Mouse (Mus musculus): Measurements from ENCODE around the gene Ctnna3. TPM values are rescaled to one million over a fixed set of nuclear protein-coding genes. Genes with fewer than 3 reads are reported as not detected.

The Ctnna3 gene
- polyA plus RNA-seq, 2 experiments: 0.03 TPM; not detected in 1

DNA sequence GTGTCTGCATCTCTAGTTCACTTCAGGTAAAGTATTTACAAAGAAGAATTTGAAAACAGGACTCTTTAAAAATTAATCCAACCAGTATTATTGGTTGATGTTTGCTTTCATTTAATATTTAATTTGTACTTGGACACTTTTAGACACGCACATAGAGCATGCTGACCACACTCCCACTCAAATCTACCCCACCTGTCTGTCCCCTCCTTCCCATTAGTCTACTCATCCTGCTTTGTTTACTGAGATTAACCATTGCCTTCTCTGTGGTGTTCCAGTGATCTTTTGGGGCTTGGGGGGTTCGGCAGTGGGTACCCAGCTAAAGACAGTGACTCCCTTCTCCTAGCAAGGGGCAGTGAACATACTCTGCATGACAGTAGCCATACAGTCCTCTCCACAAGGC lies 1446.6 kb downstream of the Ctnna3 start:
- no peak overlapping the region for H3K4me3 ChIP-seq (ENCODE audit: insufficient read depth in 1 of 2, low read depth in 2 of 2, low read length in 2 of 2)
- no peaks in the 10 kb centered on the region for H3K27me3 ChIP-seq (ENCODE audit: control insufficient read depth, insufficient read depth, low read length)
- ATAC-seq (ENCODE audit: insufficient read depth): no peak
- no peak overlapping the region for H3K27ac ChIP-seq
- no peaks in the 10 kb centered on the region for H3K9me3 ChIP-seq (ENCODE audit: control insufficient read depth, low read length)
- no peak overlapping the region for H3K4me2 ChIP-seq (ENCODE audit: low read depth)
- no peaks in the 10 kb centered on the region for H3K4me1 ChIP-seq (replicated peaks; ENCODE audit: control insufficient read depth in 2 of 2, insufficient read depth in 2 of 2, low read length in 1 of 2)
- no peak for DNase-seq (ENCODE audit: low read depth in 3 of 3, low spot score in 3 of 3)
- WGBS (ENCODE audit: insufficient replicate concordance): 31% methylated on average over 2 of the region's 2 CpGs
- no peak for TF ChIP-seq EP300 (IDR thresholded peaks at IDR 0.05; ENCODE audit: low read depth)
- no peak for TF ChIP-seq CTCF (IDR thresholded peaks at IDR 0.05; ENCODE audit: low read depth)
- no peak overlapping the region for H3K9ac ChIP-seq (replicated peaks)
- no peaks in the 10 kb centered on the region for H3K36me3 ChIP-seq (replicated peaks; ENCODE audit: control insufficient read depth, insufficient read depth, low read depth)

DNA sequence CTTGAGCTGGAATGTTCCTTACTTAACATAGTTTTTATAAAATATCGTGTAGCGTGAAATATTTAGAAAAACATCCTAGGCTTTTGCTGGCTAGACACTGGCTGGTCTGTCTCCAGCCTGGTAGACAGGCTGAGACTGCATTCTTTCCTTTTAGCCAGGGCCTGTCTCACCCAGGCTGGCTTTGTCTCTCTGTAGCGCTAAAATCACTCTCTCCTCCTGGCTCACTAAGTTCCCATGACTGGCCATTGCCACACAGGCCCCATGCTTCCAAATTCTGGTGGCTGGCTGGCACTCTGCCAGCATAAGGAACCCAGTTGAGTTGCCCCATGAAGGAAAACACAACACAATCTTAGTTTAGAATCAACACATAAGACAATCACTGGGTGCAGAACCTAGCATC lies 1450.0 kb downstream of the Ctnna3 start:
- no peak for TF ChIP-seq CTCF (IDR thresholded peaks at IDR 0.05; ENCODE audit: low read depth)
- TF ChIP-seq EP300 (IDR thresholded peaks at IDR 0.05; ENCODE audit: low read depth): no peak
- no peak overlapping the region for H3K4me3 ChIP-seq (ENCODE audit: insufficient read depth in 1 of 2, low read depth in 2 of 2, low read length in 2 of 2)
- no peak overlapping the region for H3K4me2 ChIP-seq (ENCODE audit: low read depth)
- H3K27ac ChIP-seq: no peak overlapping the region
- no peaks in the 10 kb centered on the region for H3K36me3 ChIP-seq (replicated peaks; ENCODE audit: control insufficient read depth, insufficient read depth, low read depth)
- no peaks in the 10 kb centered on the region for H3K4me1 ChIP-seq (replicated peaks; ENCODE audit: control insufficient read depth in 2 of 2, insufficient read depth in 2 of 2, low read length in 1 of 2)
- H3K9ac ChIP-seq (replicated peaks): no peak overlapping the region
- 58% methylated on average over 3 of the region's 3 CpGs for WGBS (ENCODE audit: insufficient replicate concordance)
- no peaks in the 10 kb centered on the region for H3K9me3 ChIP-seq (ENCODE audit: control insufficient read depth, low read length)
- no peak for DNase-seq (ENCODE audit: low read depth in 3 of 3, low spot score in 3 of 3)
- ATAC-seq (ENCODE audit: insufficient read depth): no peak
- H3K27me3 ChIP-seq (ENCODE audit: control insufficient read depth, insufficient read depth, low read length): no peaks in the 10 kb centered on the region

DNA sequence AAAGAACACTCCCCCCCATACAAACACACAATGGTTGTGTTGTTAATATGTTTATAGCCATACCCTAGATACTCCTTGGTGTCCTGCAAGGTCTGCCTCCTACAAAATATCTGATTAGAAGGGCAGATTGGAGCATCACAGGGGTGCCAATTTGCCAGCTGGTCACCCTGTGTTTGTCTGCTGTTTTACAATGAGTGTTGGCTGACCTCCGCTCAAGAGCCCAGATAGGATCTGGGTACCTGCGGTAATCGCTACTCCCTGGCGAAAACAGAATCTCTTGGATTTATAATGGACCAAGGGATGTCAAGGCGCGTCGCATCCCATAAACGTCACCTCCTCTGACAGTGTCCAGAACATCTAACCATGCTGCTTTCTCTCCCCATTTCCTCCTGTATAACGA lies 1457.0 kb downstream of the Ctnna3 start:
- Histone ChIP-seq H3K4me2 (ENCODE audit: low read depth) (no peak overlapping the region), H3K9ac (replicated peaks) (no peak overlapping the region), H3K4me1 (replicated peaks; ENCODE audit: control insufficient read depth in 2 of 2, insufficient read depth in 2 of 2, low read length in 1 of 2) (no peaks in the 10 kb centered on the region), H3K4me3 (ENCODE audit: insufficient read depth in 1 of 2, low read depth in 2 of 2, low read length in 2 of 2) (no peak overlapping the region), H3K36me3 (replicated peaks; ENCODE audit: control insufficient read depth, insufficient read depth, low read depth) (no peaks in the 10 kb centered on the region), H3K27ac (no peak overlapping the region), H3K9me3 (ENCODE audit: control insufficient read depth, low read length) (no peaks in the 10 kb centered on the region), H3K27me3 (ENCODE audit: control insufficient read depth, insufficient read depth, low read length) (no peaks in the 10 kb centered on the region)
- ATAC-seq (ENCODE audit: insufficient read depth) (no peak), DNase-seq (ENCODE audit: low read depth in 3 of 3, low spot score in 3 of 3) (no peak)
- TF ChIP-seq EP300 (IDR thresholded peaks at IDR 0.05; ENCODE audit: low read depth) (no peak), CTCF (IDR thresholded peaks at IDR 0.05; ENCODE audit: low read depth) (no peak)
- WGBS (ENCODE audit: insufficient replicate concordance): 74% methylated on average over 9 of the region's 9 CpGs

DNA sequence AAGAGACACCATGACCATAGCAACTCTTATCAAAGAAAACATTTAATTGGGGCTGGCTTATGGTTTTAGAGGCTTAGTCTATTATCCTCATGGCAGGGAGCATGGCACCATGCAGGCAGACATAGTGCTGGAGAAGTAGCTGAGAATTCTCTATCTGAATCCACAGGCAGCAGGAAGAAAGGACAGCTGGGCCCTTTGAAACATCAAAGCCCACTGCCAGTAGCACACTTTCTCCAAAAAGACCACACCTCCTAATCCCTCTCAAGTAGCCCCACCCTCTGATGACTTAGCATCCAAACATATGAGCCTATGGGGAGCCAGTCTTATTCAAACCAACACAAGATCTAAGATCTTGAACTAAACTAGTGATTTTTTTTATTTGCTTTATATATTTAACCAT lies 1462.6 kb downstream of the Ctnna3 start:
- Histone ChIP-seq H3K27me3 (ENCODE audit: control insufficient read depth, insufficient read depth, low read length) (no peaks in the 10 kb centered on the region), H3K27ac (no peak overlapping the region), H3K4me3 (ENCODE audit: insufficient read depth in 1 of 2, low read depth in 2 of 2, low read length in 2 of 2) (no peak overlapping the region), H3K9ac (replicated peaks) (no peak overlapping the region), H3K9me3 (ENCODE audit: control insufficient read depth, low read length) (no peaks in the 10 kb centered on the region), H3K4me2 (ENCODE audit: low read depth) (no peak overlapping the region), H3K36me3 (replicated peaks; ENCODE audit: control insufficient read depth, insufficient read depth, low read depth) (no peaks in the 10 kb centered on the region), H3K4me1 (replicated peaks; ENCODE audit: control insufficient read depth in 2 of 2, insufficient read depth in 2 of 2, low read length in 1 of 2) (no peaks in the 10 kb centered on the region)
- ATAC-seq (ENCODE audit: insufficient read depth) (no peak), DNase-seq (ENCODE audit: low read depth in 3 of 3, low spot score in 3 of 3) (no peak)
- TF ChIP-seq EP300 (IDR thresholded peaks at IDR 0.05; ENCODE audit: low read depth) (no peak), CTCF (IDR thresholded peaks at IDR 0.05; ENCODE audit: low read depth) (no peak)

DNA sequence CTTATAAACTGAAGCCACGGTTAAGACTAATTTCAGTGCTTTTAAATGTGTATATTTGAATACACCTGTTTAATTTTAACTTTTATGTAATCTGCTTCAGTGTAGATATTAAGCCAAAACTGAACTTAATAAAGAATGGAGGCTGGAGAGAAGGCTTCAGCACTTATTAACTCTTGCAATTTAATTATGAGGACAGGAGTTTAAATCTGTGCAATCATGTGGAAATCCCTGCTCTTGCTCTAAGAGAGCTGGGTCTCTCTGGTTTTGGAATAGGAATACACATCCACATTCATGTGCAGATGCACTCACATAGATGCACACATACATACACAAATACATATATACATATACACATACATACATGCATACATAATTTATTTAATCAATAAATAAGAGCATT lies 1468.8 kb downstream of the Ctnna3 start:
- WGBS (ENCODE audit: insufficient replicate concordance): 60% methylated on average over 1 of the region's 1 CpGs

More for the DNA sequence above, 1468.8 kb downstream of the Ctnna3 start:
- Histone ChIP-seq H3K27ac (no peak overlapping the region), H3K9ac (replicated peaks) (no peak overlapping the region), H3K4me1 (replicated peaks; ENCODE audit: control insufficient read depth in 2 of 2, insufficient read depth in 2 of 2, low read length in 1 of 2) (no peaks in the 10 kb centered on the region), H3K36me3 (replicated peaks; ENCODE audit: control insufficient read depth, insufficient read depth, low read depth) (no peaks in the 10 kb centered on the region), H3K4me3 (ENCODE audit: insufficient read depth in 1 of 2, low read depth in 2 of 2, low read length in 2 of 2) (no peak overlapping the region), H3K4me2 (ENCODE audit: low read depth) (no peak overlapping the region), H3K27me3 (ENCODE audit: control insufficient read depth, insufficient read depth, low read length) (no peaks in the 10 kb centered on the region), H3K9me3 (ENCODE audit: control insufficient read depth, low read length) (no peaks in the 10 kb centered on the region)
- DNase-seq (ENCODE audit: low read depth in 3 of 3, low spot score in 3 of 3) (no peak), ATAC-seq (ENCODE audit: insufficient read depth) (no peak)
- TF ChIP-seq CTCF (IDR thresholded peaks at IDR 0.05; ENCODE audit: low read depth) (no peak), EP300 (IDR thresholded peaks at IDR 0.05; ENCODE audit: low read depth) (no peak)
